Mouse (Mus musculus): Measurements from ENCODE around the gene Dbi. TPM values are rescaled to one million over a fixed set of nuclear protein-coding genes. Genes with fewer than 3 reads are reported as not detected.
A peak's percentile ranks its signal among the peaks of the same experiment; 100 is the strongest.

Gene Dbi
- 2,261 and 2,342 TPM in 2 replicates for polyA plus RNA-seq (2015; fragmentation: Nextera tagmentation; extraction: Ambion mirVana)

DNA sequence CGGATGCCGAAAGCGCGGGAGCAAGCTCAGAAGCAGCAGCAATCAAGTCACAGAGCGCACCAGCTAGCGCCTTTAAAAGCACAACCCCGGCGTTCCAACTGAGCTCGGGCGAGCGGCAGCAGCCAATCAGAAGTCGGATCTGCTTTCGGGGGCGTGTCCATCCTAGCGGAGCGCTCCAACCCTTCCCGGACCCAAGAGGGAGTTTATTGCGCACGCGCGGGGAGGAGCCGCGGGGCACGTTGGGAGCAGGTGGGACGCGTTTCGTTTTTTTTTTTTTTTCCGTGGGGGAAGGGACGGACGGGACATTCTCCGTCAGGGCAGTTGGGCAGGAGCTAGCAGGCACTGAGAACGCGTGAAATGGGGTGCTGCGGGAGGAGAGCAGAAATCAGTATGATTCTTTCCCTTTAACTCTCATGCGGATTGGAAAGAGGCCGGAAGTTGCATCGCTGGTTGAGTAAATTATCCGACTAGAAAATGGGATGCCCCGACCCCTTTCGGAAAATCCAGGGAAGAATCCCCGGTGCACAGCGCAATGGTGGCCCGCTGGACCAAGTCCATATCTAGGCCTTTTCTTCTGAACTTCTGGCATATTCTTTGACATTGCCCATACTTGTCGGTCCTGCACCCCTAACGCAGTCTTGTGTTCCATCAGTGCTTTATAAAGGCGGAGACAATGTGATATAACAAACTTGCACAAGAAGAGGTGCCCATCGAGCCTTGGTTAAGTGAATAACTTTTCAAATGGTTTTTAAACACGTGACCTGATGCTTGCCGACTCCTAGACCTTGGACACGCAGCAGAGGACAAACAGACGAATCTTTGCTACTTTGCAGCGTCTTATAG, at the start of gene Dbi, which contains the start of gene 3110009E18Rik:
Dbi (minus strand) TSS at position 110 of the 843 bp plus-strand sequence.
3110009E18Rik (plus strand) TSS at position 219 of the 843 bp plus-strand sequence.
- Histone ChIP-seq H3K36me3 (replicated peaks; ENCODE audit: insufficient read depth, low read length) (peaks cover 22% of the 10 kb centered on the region), H3K9ac (replicated peaks) (peak within 1 kb of the TSS; percentile 81), H3K4me1 (ENCODE audit: insufficient read depth) (peaks cover 27% of the 10 kb centered on the region), H3K4me3 (ENCODE audit: low read depth, low read length) (peak within 1 kb of the TSS; percentile 72), H3K9me3 (ENCODE audit: low read length) (no peaks in the 10 kb centered on the region), H3K27me3 (ENCODE audit: insufficient read depth, low read length) (no peaks in the 10 kb centered on the region), H3K27ac (ENCODE audit: low read depth) (peak within 1 kb of the TSS; percentile 96), H3K4me2 (ENCODE audit: low read depth, low read length) (peak within 1 kb of the TSS; percentile 96)
- DNase-seq (peak; percentile 97), ATAC-seq (peak; percentile 83)
- 1% methylated on average over 52 of the region's 52 CpGs for WGBS (ENCODE audit: insufficient replicate concordance)
- TF ChIP-seq CTCF (IDR thresholded peaks at IDR 0.05; ENCODE audit: low read depth) (no peak), EP300 (IDR thresholded peaks at IDR 0.05; ENCODE audit: low read depth) (no peak; the same call in 1 of the 2 replicates)

- Histone ChIP-seq H3K9me3 (ENCODE audit: low read length) (no peaks in the 10 kb centered on the region), H3K4me2 (ENCODE audit: low read depth, low read length) (no peak overlapping the region), H3K4me1 (ENCODE audit: insufficient read depth) (no peaks in the 10 kb centered on the region), H3K4me3 (ENCODE audit: low read depth, low read length) (no peak overlapping the region), H3K27ac (ENCODE audit: low read depth) (no peak overlapping the region), H3K9ac (replicated peaks) (no peak overlapping the region), H3K27me3 (ENCODE audit: insufficient read depth, low read length) (no peaks in the 10 kb centered on the region), H3K36me3 (replicated peaks; ENCODE audit: insufficient read depth, low read length) (no peaks in the 10 kb centered on the region)
- no peak for DNase-seq
- ATAC-seq = no peak
- TF ChIP-seq CTCF (IDR thresholded peaks at IDR 0.05; ENCODE audit: low read depth) (no peak), EP300 (IDR thresholded peaks at IDR 0.05; ENCODE audit: low read depth) (no peak)
- 70% methylated on average over 7 of the region's 7 CpGs for WGBS (ENCODE audit: insufficient replicate concordance)
These were observed 49.4 kb upstream of the Dbi start for GRCm38 (mm10) chr1:120170307-120170706.

DNA sequence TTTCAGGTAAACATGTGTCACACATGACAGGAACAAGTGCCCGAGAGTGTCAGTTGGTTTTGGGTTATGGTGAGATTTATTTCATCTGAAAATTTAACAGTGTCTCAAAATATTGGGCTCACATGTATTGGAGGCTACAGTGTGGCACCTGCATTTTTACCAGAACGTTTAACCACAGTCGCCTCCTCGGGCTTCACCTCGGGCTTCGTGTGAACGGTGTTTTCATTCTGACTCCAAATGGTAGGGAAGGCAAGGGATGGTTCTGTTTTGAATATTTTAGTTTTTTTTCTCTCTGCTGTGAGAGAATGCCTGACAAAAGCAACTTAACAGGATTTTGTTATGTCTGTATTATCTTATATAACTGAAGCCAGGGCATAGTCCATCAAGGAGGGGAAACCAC, 47.8 kb upstream of the Dbi start:
- TF ChIP-seq CTCF (IDR thresholded peaks at IDR 0.05; ENCODE audit: low read depth) (no peak), EP300 (IDR thresholded peaks at IDR 0.05; ENCODE audit: low read depth) (no peak)
- 87% methylated on average over 7 of the region's 7 CpGs for WGBS (ENCODE audit: insufficient replicate concordance)
- DNase-seq (no peak), ATAC-seq (no peak)
- Histone ChIP-seq H3K4me2 (ENCODE audit: low read depth, low read length) (no peak overlapping the region), H3K4me1 (ENCODE audit: insufficient read depth) (no peaks in the 10 kb centered on the region), H3K9me3 (ENCODE audit: low read length) (no peaks in the 10 kb centered on the region), H3K27ac (ENCODE audit: low read depth) (no peak overlapping the region), H3K4me3 (ENCODE audit: low read depth, low read length) (no peak overlapping the region), H3K27me3 (ENCODE audit: insufficient read depth, low read length) (no peaks in the 10 kb centered on the region), H3K36me3 (replicated peaks; ENCODE audit: insufficient read depth, low read length) (no peaks in the 10 kb centered on the region), H3K9ac (replicated peaks) (no peak overlapping the region)

DNA sequence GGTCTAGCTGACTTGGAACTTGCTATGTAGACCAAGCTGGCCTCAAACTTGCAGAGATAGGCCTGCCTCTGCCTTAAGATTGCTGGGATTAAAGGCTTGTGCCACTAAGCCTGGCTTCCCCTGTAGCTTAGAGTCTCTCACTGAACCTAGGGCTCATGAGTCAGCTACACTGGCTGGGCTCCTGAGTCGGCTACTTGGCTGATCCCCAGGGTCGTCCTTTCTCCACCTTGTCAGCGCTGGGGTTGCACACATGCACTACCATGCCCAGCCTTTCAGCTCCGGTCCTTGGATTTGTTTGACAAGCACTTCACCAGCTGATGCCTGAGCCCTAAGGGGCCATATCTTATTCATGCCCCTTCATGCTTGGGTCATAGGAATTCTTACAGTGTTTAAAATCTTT, 47.1 kb upstream of the Dbi start:
- WGBS (ENCODE audit: insufficient replicate concordance) = 66% methylated on average over 4 of the region's 4 CpGs
- Histone ChIP-seq H3K4me1 (ENCODE audit: insufficient read depth) (no peaks in the 10 kb centered on the region), H3K9ac (replicated peaks) (no peak overlapping the region), H3K4me3 (ENCODE audit: low read depth, low read length) (no peak overlapping the region), H3K27me3 (ENCODE audit: insufficient read depth, low read length) (no peaks in the 10 kb centered on the region), H3K27ac (ENCODE audit: low read depth) (no peak overlapping the region), H3K9me3 (ENCODE audit: low read length) (no peaks in the 10 kb centered on the region), H3K36me3 (replicated peaks; ENCODE audit: insufficient read depth, low read length) (no peaks in the 10 kb centered on the region), H3K4me2 (ENCODE audit: low read depth, low read length) (no peak overlapping the region)
- no peak for TF ChIP-seq CTCF (IDR thresholded peaks at IDR 0.05; ENCODE audit: low read depth)
- TF ChIP-seq EP300 (IDR thresholded peaks at IDR 0.05; ENCODE audit: low read depth) = no peak
- DNase-seq (no peak), ATAC-seq (no peak)

- ATAC-seq = peak; percentile 73
- no peak overlapping the region for H3K27ac ChIP-seq (ENCODE audit: low read depth)
- TF ChIP-seq CTCF (IDR thresholded peaks at IDR 0.05; ENCODE audit: low read depth) = no peak
- TF ChIP-seq EP300 (IDR thresholded peaks at IDR 0.05; ENCODE audit: low read depth) = no peak
These were observed 41.7 kb upstream of the Dbi start for GRCm38 (mm10) chr1:120162616-120163015.

DNA sequence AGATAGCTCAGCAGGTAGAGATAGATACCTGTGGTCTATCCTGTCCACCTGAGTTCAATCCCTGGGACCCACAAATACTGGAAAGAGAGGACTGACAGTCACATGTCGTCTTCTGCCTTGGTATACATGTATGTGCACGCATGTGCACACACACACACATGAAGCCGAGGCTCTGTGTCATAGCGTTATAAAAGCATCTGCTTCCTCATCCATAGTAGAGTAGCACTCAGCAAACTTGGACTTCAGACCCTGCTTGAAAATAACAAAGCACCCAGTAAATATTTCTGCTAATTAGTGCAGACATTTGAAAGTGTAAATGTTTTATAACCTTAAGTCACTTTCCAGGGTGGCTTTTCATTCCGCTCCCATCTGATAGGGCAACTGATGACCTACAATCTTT, 40.6 kb upstream of the Dbi start:
- H3K27me3 ChIP-seq (ENCODE audit: insufficient read depth, low read length) = no peaks in the 10 kb centered on the region
- TF ChIP-seq EP300 (IDR thresholded peaks at IDR 0.05; ENCODE audit: low read depth) (no peak), CTCF (IDR thresholded peaks at IDR 0.05; ENCODE audit: low read depth) (no peak)
- ATAC-seq (no peak), DNase-seq (no peak)
- H3K4me1 ChIP-seq (ENCODE audit: insufficient read depth) = no peaks in the 10 kb centered on the region
- H3K9me3 ChIP-seq (ENCODE audit: low read length) = no peaks in the 10 kb centered on the region
- no peak overlapping the region for H3K9ac ChIP-seq (replicated peaks)
- H3K27ac ChIP-seq (ENCODE audit: low read depth) = no peak overlapping the region
- H3K4me2 ChIP-seq (ENCODE audit: low read depth, low read length) = no peak overlapping the region
- 84% methylated on average over 5 of the region's 5 CpGs for WGBS (ENCODE audit: insufficient replicate concordance)
- H3K36me3 ChIP-seq (replicated peaks; ENCODE audit: insufficient read depth, low read length) = no peaks in the 10 kb centered on the region
- no peak overlapping the region for H3K4me3 ChIP-seq (ENCODE audit: low read depth, low read length)

More at GRCm38 (mm10) chr1:120162616-120163015, 41.7 kb upstream of the Dbi start:
- H3K4me3 ChIP-seq (ENCODE audit: low read depth, low read length) = no peak overlapping the region
- no peak for DNase-seq
- no peaks in the 10 kb centered on the region for H3K36me3 ChIP-seq (replicated peaks; ENCODE audit: insufficient read depth, low read length)
- no peaks in the 10 kb centered on the region for H3K27me3 ChIP-seq (ENCODE audit: insufficient read depth, low read length)
- H3K9me3 ChIP-seq (ENCODE audit: low read length) = no peaks in the 10 kb centered on the region
- no peaks in the 10 kb centered on the region for H3K4me1 ChIP-seq (ENCODE audit: insufficient read depth)
- H3K9ac ChIP-seq (replicated peaks) = no peak overlapping the region
- 57% methylated on average over 1 of the region's 1 CpGs for WGBS (ENCODE audit: insufficient replicate concordance)
- no peak overlapping the region for H3K4me2 ChIP-seq (ENCODE audit: low read depth, low read length)
